Mouse (Mus musculus) left cerebral cortex, postnatal 36 days (tissue): Measurements from ENCODE around the gene Gng3. TPM values are rescaled to one million over a fixed set of nuclear protein-coding genes. Genes with fewer than 3 reads are reported as not detected.
"Not testable (repeated sequence)": the region's sequence is repeated elsewhere in the genome, so short reads cannot be mapped to it uniquely, and the experiment has no call there.

Source experiments
- DNase-seq, 2 experiments: peaks; one replicate each; pipeline ENCODE4 v3.0.0; 2021 to 2022; ENCODE audit warnings: low spot score in 2 of 2, mixed read lengths in 1 of 2
- intact Hi-C: fragments of 180-260 bp; cut with DNase I; formaldehyde crosslinking; loops from one replicate; pipeline ENCODE4 v1.15.1; 2025
- total RNA-seq, 2 experiments: library from RNA; stranded (reverse); gene quantifications; 2 replicates each; pipeline ENCODE4 v1.2.3; 2021

The Gng3 gene
- 100 to 1,000 TPM; 190 to 230 TPM for total RNA-seq

- peak; percentile 85 to 87 for DNase-seq
- intact Hi-C loops: loop anchor here (2.0 to 5.0 kb wide), 2 partner anchors 19 to 113 kb away; partner anchors contain the start of genes Hnrnpul2 and Tut1
Measured at GRCm38 (mm10) chr19:8839103-8839907, at the start of gene Gng3. Gene Gng3, minus strand, starts transcription at chr19:8839194.

- intact Hi-C loops: loop anchor here (5.0 kb wide), 1 partner anchor 54 kb away; the partner anchor contains the start of gene Mta2
- no peak for DNase-seq
Measured at GRCm38 (mm10) chr19:8887585-8888463, 48.8 kb upstream of the Gng3 start.

GRCm38 (mm10) chr19:8886916-8887584 lies 48.1 kb upstream of the Gng3 start:
- DNase-seq: no peak
- intact Hi-C loops: loop anchor here (5.0 kb wide), 1 partner anchor 55 kb away; the partner anchor contains the start of gene Mta2

GRCm38 (mm10) chr19:8883616-8884015 lies 44.6 kb upstream of the Gng3 start, which contains the start of the genes Lbhd1 and Gm49403:
Gene Lbhd1, plus strand, starts transcription at chr19:8883732.
Gene Gm49403, plus strand, starts transcription at chr19:8883930.
- no peak for DNase-seq
- intact Hi-C loops: no loop called here

GRCm38 (mm10) chr19:8881034-8881392 lies 42.0 kb upstream of the Gng3 start:
- intact Hi-C loops: no loop called here

GRCm38 (mm10) chr19:8880311-8881033 lies 41.5 kb upstream of the Gng3 start, which contains the start of gene Uqcc3:
Gene Uqcc3, minus strand, starts transcription at chr19:8880923.
- DNase-seq: peak; percentile 89 to 90
- intact Hi-C loops: no loop called here

More at GRCm38 (mm10) chr19:8881034-8881392, 42.0 kb upstream of the Gng3 start:
- DNase-seq: no peak

GRCm38 (mm10) chr19:8875031-8875430 lies 36.0 kb upstream of the Gng3 start:
- no peak for DNase-seq
- intact Hi-C loops: no loop called here

GRCm38 (mm10) chr19:8872266-8872840 lies 33.4 kb upstream of the Gng3 start:
- no peak for DNase-seq
- intact Hi-C loops: no loop called here

- intact Hi-C loops: no loop called here
- DNase-seq: peak; percentile 99
Measured at GRCm38 (mm10) chr19:8871267-8872186, 32.5 kb upstream of the Gng3 start, which contains the start of gene Ubxn1. Gene Ubxn1, plus strand, starts transcription at chr19:8871496.

GRCm38 (mm10) chr19:8870838-8871237 lies 31.8 kb upstream of the Gng3 start:
- intact Hi-C loops: no loop called here
- DNase-seq: no peak

GRCm38 (mm10) chr19:8870381-8870780 lies 31.4 kb upstream of the Gng3 start:
- intact Hi-C loops, DNase-seq: not testable (repeated sequence)

GRCm38 (mm10) chr19:8864265-8864664 lies 25.3 kb upstream of the Gng3 start:
- no peak for DNase-seq
- intact Hi-C loops: no loop called here

- no peak for DNase-seq
Measured at GRCm38 (mm10) chr19:8859018-8859417, 20.0 kb upstream of the Gng3 start.

GRCm38 (mm10) chr19:8857689-8858088 lies 18.7 kb upstream of the Gng3 start:
- no peak for DNase-seq
- intact Hi-C loops: loop anchor here (5.0 kb wide), 1 partner anchor 255 kb away; no protein-coding TSS in a partner anchor

More at GRCm38 (mm10) chr19:8859018-8859417, 20.0 kb upstream of the Gng3 start:
- intact Hi-C loops: loop anchor here (5.0 kb wide), 1 partner anchor 253 kb away; no protein-coding TSS in a partner anchor

- no peak for DNase-seq
- intact Hi-C loops: no loop called here
Measured at GRCm38 (mm10) chr19:8853117-8853516, 14.1 kb upstream of the Gng3 start.

- DNase-seq: no peak
- intact Hi-C loops: no loop called here
Measured at GRCm38 (mm10) chr19:8852236-8852928, 13.4 kb upstream of the Gng3 start.

- intact Hi-C loops: no loop called here
- DNase-seq: no peak
Measured at GRCm38 (mm10) chr19:8851639-8852038, 12.6 kb upstream of the Gng3 start.
